Mouse (Mus musculus): ENCODE results near the gene Lyar. TPM values are rescaled to one million over a fixed set of nuclear protein-coding genes. Genes with fewer than 3 reads are reported as not detected.
A peak's percentile ranks its signal among the peaks of the same experiment; 100 is the strongest.

The Lyar gene
- polyA plus RNA-seq, 2 experiments = 44.6 to 64.2 TPM

- WGBS (ENCODE audit: insufficient replicate concordance) = 50% methylated on average over 6 of the region's 6 CpGs
- TF ChIP-seq EP300 (IDR thresholded peaks at IDR 0.05; ENCODE audit: low read depth) (no peak), CTCF (IDR thresholded peaks at IDR 0.05; ENCODE audit: low read depth) (no peak)
- Histone ChIP-seq H3K4me1 (replicated peaks; ENCODE audit: control insufficient read depth in 2 of 2, insufficient read depth in 2 of 2, low read length in 1 of 2) (0 out of 4 replicates have a peak, but pooled peaks cover 0 to 4% of the 10 kb centered on the region in 2 experiments), H3K4me3 (ENCODE audit: insufficient read depth in 1 of 2, low read depth in 2 of 2, low read length in 2 of 2) (no peak overlapping the region), H3K9ac (replicated peaks) (no peak overlapping the region), H3K27ac (no peak overlapping the region), H3K4me2 (ENCODE audit: low read depth) (no peak overlapping the region), H3K36me3 (replicated peaks; ENCODE audit: control insufficient read depth, insufficient read depth, low read depth) (no peaks in the 10 kb centered on the region), H3K9me3 (ENCODE audit: control insufficient read depth, low read length) (no peaks in the 10 kb centered on the region), H3K27me3 (ENCODE audit: control insufficient read depth, insufficient read depth, low read length) (no peaks in the 10 kb centered on the region)
- ATAC-seq (ENCODE audit: insufficient read depth) (no peak), DNase-seq (ENCODE audit: low read depth in 3 of 3, low spot score in 3 of 3) (no peak)
Observed at GRCm38 (mm10) chr5:38241966-38242365, 21.7 kb downstream of the Lyar start.

DNA sequence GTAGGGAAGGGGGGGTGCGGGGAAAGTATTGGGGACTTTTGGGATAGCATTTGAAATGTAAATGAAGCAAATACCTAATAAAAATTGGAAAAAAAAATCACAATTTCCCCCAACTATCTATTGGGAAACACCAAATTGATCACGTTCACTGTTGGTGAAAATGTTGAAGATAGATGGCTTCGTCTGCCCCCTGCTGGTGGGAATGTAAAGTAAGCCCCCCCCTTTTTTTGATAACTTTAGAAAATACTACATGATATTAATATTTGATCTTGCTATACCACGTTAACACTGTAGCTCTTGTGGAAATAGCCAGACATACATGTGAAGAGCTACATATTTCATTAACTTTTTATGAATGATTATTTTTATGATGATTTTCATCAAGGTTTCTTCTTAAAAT is 34.9 kb downstream of the Lyar start:
- no peak overlapping the region for H3K27ac ChIP-seq
- peaks cover 0 to 3% of the 10 kb centered on the region in 2 experiments; a peak in 1 of 4 replicates for H3K4me1 ChIP-seq (replicated peaks; ENCODE audit: control insufficient read depth in 2 of 2, insufficient read depth in 2 of 2, low read length in 1 of 2)
- TF ChIP-seq EP300 (IDR thresholded peaks at IDR 0.05; ENCODE audit: low read depth) (no peak), CTCF (IDR thresholded peaks at IDR 0.05; ENCODE audit: low read depth) (peak; percentile 48; the same call in 1 of the 2 replicates)
- H3K4me2 ChIP-seq (ENCODE audit: low read depth) = no peak overlapping the region
- H3K4me3 ChIP-seq (ENCODE audit: insufficient read depth in 1 of 2, low read depth in 2 of 2, low read length in 2 of 2) = no peak overlapping the region
- no peaks in the 10 kb centered on the region for H3K27me3 ChIP-seq (ENCODE audit: control insufficient read depth, insufficient read depth, low read length)
- no peaks in the 10 kb centered on the region for H3K9me3 ChIP-seq (ENCODE audit: control insufficient read depth, low read length)
- WGBS (ENCODE audit: insufficient replicate concordance) = 24% methylated on average over 4 of the region's 4 CpGs
- H3K9ac ChIP-seq (replicated peaks) = no peak overlapping the region
- DNase-seq (ENCODE audit: low read depth in 3 of 3, low spot score in 3 of 3) (no peak), ATAC-seq (ENCODE audit: insufficient read depth) (no peak)
- no peaks in the 10 kb centered on the region for H3K36me3 ChIP-seq (replicated peaks; ENCODE audit: control insufficient read depth, insufficient read depth, low read depth)

DNA sequence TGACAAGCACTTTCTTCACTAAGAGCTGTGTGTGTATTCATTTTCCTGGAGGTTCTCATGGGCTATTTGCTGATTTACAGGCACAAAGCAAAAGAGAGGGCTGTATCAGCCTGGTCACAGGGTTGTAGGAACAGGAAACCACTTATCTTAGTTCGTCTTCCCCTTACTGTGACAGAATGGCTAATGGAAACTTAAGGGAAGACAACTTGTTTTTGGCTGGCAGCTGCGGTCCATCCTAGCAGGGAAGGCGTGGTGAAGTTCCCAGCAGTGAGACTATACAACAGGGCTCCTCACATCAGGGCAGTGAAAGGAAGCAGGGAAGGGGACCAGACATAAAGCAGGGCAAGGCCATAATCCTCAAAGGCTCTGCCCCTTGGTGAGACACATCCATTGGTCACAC is 35.4 kb downstream of the Lyar start:
- no peaks in the 10 kb centered on the region for H3K9me3 ChIP-seq (ENCODE audit: control insufficient read depth, low read length)
- H3K27me3 ChIP-seq (ENCODE audit: control insufficient read depth, insufficient read depth, low read length) = no peaks in the 10 kb centered on the region
- DNase-seq (ENCODE audit: low read depth in 3 of 3, low spot score in 3 of 3) = no peak
- H3K36me3 ChIP-seq (replicated peaks; ENCODE audit: control insufficient read depth, insufficient read depth, low read depth) = no peaks in the 10 kb centered on the region
- H3K4me1 ChIP-seq (replicated peaks; ENCODE audit: control insufficient read depth in 2 of 2, insufficient read depth in 2 of 2, low read length in 1 of 2) = peaks cover 0 to 3% of the 10 kb centered on the region in 2 experiments; a peak in 1 of 4 replicates
- ATAC-seq (ENCODE audit: insufficient read depth) = no peak
- 11% methylated on average over 3 of the region's 3 CpGs for WGBS (ENCODE audit: insufficient replicate concordance)
- H3K9ac ChIP-seq (replicated peaks) = no peak overlapping the region
- TF ChIP-seq EP300 (IDR thresholded peaks at IDR 0.05; ENCODE audit: low read depth) (no peak), CTCF (IDR thresholded peaks at IDR 0.05; ENCODE audit: low read depth) (no peak)
- H3K27ac ChIP-seq = no peak overlapping the region
- H3K4me2 ChIP-seq (ENCODE audit: low read depth) = no peak overlapping the region
- H3K4me3 ChIP-seq (ENCODE audit: insufficient read depth in 1 of 2, low read depth in 2 of 2, low read length in 2 of 2) = no peak overlapping the region

- no peak for TF ChIP-seq EP300 (IDR thresholded peaks at IDR 0.05; ENCODE audit: low read depth)
- no peak for TF ChIP-seq CTCF (IDR thresholded peaks at IDR 0.05; ENCODE audit: low read depth)
- no peaks in the 10 kb centered on the region for H3K27me3 ChIP-seq (ENCODE audit: control insufficient read depth, insufficient read depth, low read length)
- H3K4me1 ChIP-seq (replicated peaks; ENCODE audit: control insufficient read depth in 2 of 2, insufficient read depth in 2 of 2, low read length in 1 of 2) = peaks cover 6 to 7% of the 10 kb centered on the region in 2 experiments; a peak in 3 of 4 replicates
- ATAC-seq (ENCODE audit: insufficient read depth) (no peak), DNase-seq (ENCODE audit: low read depth in 3 of 3, low spot score in 3 of 3) (no peak)
- no peaks in the 10 kb centered on the region for H3K9me3 ChIP-seq (ENCODE audit: control insufficient read depth, low read length)
- H3K36me3 ChIP-seq (replicated peaks; ENCODE audit: control insufficient read depth, insufficient read depth, low read depth) = no peaks in the 10 kb centered on the region
- H3K27ac ChIP-seq = no peak overlapping the region
- 68% methylated on average over 1 of the region's 1 CpGs for WGBS (ENCODE audit: insufficient replicate concordance)
- no peak overlapping the region for H3K4me3 ChIP-seq (ENCODE audit: insufficient read depth in 1 of 2, low read depth in 2 of 2, low read length in 2 of 2)
- H3K4me2 ChIP-seq (ENCODE audit: low read depth) = no peak overlapping the region
- H3K9ac ChIP-seq (replicated peaks) = no peak overlapping the region
Observed at GRCm38 (mm10) chr5:38256551-38256950, 36.3 kb downstream of the Lyar start.

DNA sequence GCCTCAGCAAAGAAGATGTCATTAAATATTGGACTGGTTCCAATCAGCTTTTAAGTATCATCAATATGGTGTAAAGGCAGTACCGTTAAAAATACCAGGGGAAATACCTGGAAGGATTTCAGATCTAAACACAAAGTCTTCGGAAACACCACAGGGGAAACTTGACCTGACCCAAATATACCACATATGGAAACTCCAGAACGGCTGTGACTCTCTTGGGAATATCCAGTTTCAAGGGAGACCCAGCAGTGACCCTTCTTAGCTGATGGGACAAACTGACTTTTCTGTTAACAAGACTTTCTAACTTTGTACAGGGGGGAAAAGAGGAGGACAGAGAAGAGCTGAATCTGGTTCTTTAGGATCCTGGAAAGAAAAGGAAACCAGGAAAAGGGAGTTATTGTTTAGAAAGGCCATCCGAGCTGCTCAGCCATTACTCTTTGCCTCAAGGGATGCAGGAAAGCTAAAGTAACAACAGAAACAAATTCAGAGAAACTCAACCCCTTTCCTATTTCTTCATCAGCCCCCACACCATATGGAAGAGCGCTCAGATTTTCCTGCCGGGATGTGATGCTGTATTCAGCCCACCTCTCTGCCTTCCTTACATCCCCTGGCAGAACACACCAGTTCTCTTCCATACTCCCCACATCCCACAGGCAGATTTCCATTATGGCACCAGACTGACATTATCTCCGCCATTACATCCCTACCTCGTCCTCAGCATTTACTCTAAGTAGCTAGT is 37.9 kb downstream of the Lyar start:
- TF ChIP-seq CTCF (IDR thresholded peaks at IDR 0.05; ENCODE audit: low read depth) (no peak), EP300 (IDR thresholded peaks at IDR 0.05; ENCODE audit: low read depth) (no peak)
- 71% methylated on average over 8 of the region's 8 CpGs for WGBS (ENCODE audit: insufficient replicate concordance)
- DNase-seq (ENCODE audit: low read depth in 3 of 3, low spot score in 3 of 3) (no peak), ATAC-seq (ENCODE audit: insufficient read depth) (no peak)
- H3K36me3 ChIP-seq (replicated peaks; ENCODE audit: control insufficient read depth, insufficient read depth, low read depth) = peaks cover 8% of the 10 kb centered on the region
- no peak overlapping the region for H3K9ac ChIP-seq (replicated peaks)
- H3K27ac ChIP-seq = no peak overlapping the region
- H3K27me3 ChIP-seq (ENCODE audit: control insufficient read depth, insufficient read depth, low read length) = no peaks in the 10 kb centered on the region
- H3K4me1 ChIP-seq (replicated peaks; ENCODE audit: control insufficient read depth in 2 of 2, insufficient read depth in 2 of 2, low read length in 1 of 2) = peaks cover 6 to 7% of the 10 kb centered on the region in 2 experiments; a peak in 3 of 4 replicates
- H3K4me2 ChIP-seq (ENCODE audit: low read depth) = no peak overlapping the region
- H3K9me3 ChIP-seq (ENCODE audit: control insufficient read depth, low read length) = no peaks in the 10 kb centered on the region
- H3K4me3 ChIP-seq (ENCODE audit: insufficient read depth in 1 of 2, low read depth in 2 of 2, low read length in 2 of 2) = no peak overlapping the region
